Mouse (Mus musculus): ENCODE measurements around the gene Cox17. TPM values are rescaled to one million over a fixed set of nuclear protein-coding genes. Genes with fewer than 3 reads are reported as not detected.

Cox17 gene
- polyA plus RNA-seq, 1 experiment from 2014 or later, result 557 TPM

DNA sequence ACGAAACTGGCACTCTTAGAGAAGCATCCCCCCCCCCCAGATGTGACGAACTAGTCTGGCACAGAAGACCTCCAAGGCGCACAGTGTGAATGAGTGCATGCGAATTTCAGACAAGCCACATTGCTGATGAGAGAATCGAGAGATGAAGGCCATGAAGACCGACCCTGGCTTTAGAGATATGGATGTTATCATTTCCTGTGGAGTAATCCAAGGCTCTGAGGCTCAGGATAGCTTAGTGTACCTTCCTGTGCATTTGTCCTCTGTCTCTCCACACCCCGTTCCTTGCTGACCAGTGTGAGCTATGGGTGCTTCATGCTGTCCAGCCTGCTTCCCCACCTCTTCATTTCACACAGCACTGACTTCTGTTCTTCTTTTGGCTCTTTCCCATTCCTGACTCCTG lies 28.4 kb downstream of the Cox17 start:
- H3K9ac ChIP-seq (ENCODE audit: low read depth, low read length), result no peak overlapping the region
- no peak overlapping the region for H3K27ac ChIP-seq (ENCODE audit: low read depth, low read length)
- no peak for ATAC-seq
- no peak for TF ChIP-seq CTCF (IDR thresholded peaks at IDR 0.05; ENCODE audit: low read depth)
- no peak overlapping the region for H3K4me2 ChIP-seq (replicated peaks; ENCODE audit: low read depth)
- H3K27me3 ChIP-seq (replicated peaks; ENCODE audit: control insufficient read depth, insufficient read depth, low read length), result no peaks in the 10 kb centered on the region
- H3K4me3 ChIP-seq (ENCODE audit: low read depth, low read length), result no peak overlapping the region
- peaks cover 6% of the 10 kb centered on the region; the same call in 1 of the 2 replicates for H3K4me1 ChIP-seq (replicated peaks; ENCODE audit: control insufficient read depth, insufficient read depth, low read length)
- H3K9me3 ChIP-seq (ENCODE audit: control insufficient read depth), result no peaks in the 10 kb centered on the region
- H3K36me3 ChIP-seq (ENCODE audit: control insufficient read depth, insufficient read depth), result no peaks in the 10 kb centered on the region
- WGBS, result 80% methylated on average over 7 of the region's 7 CpGs

DNA sequence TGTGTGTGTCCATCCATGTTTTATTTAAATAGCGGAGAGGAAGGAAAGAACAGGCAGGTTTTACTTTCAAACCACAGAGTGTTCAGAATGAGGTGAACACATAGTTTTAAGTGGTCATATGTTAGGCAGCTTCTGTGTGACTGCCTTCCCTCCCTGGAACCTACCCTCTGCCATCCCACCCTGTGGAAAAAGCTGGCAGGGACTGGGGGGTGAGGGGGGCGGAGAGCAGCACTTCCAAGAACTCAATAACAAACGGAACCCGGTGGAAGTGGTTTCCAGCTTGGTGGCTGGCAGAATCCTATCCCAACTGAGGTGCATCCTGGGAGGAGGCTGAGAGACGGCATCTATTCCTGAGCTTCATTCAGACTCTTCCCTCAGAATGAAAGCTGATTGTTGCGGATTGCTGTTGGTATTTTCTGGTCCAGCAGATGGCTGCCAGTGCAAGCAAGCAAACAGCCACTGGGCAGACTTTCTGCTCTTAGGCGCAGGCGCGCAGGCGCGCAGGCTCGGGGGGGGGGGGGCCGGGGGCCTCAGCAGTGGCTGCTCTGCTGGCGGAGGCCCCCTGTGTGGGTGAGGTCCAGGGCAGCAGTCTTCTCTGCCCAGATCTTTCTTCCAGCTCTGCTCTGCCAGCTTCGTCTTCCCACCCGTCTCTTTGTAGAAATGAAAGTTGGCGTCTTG lies 29.5 kb downstream of the Cox17 start:
- Histone ChIP-seq H3K36me3 (ENCODE audit: control insufficient read depth, insufficient read depth) (no peaks in the 10 kb centered on the region), H3K27ac (ENCODE audit: low read depth, low read length) (no peak overlapping the region), H3K9ac (ENCODE audit: low read depth, low read length) (peak overlapping the region; percentile 23; the same call in 1 of the 2 replicates), H3K9me3 (ENCODE audit: control insufficient read depth) (no peaks in the 10 kb centered on the region), H3K27me3 (replicated peaks; ENCODE audit: control insufficient read depth, insufficient read depth, low read length) (no peaks in the 10 kb centered on the region), H3K4me3 (ENCODE audit: low read depth, low read length) (peak overlapping the region; percentile 24; the same call in 1 of the 2 replicates), H3K4me1 (replicated peaks; ENCODE audit: control insufficient read depth, insufficient read depth, low read length) (peaks cover 6% of the 10 kb centered on the region; the same call in 1 of the 2 replicates), H3K4me2 (replicated peaks; ENCODE audit: low read depth) (peak overlapping the region; percentile 60)
- peak; percentile 70 for TF ChIP-seq CTCF (IDR thresholded peaks at IDR 0.05; ENCODE audit: low read depth)
- WGBS, result 36% methylated on average over 11 of the region's 17 CpGs
- ATAC-seq, result peak; percentile 45; the same call in 1 of the 2 replicates

DNA sequence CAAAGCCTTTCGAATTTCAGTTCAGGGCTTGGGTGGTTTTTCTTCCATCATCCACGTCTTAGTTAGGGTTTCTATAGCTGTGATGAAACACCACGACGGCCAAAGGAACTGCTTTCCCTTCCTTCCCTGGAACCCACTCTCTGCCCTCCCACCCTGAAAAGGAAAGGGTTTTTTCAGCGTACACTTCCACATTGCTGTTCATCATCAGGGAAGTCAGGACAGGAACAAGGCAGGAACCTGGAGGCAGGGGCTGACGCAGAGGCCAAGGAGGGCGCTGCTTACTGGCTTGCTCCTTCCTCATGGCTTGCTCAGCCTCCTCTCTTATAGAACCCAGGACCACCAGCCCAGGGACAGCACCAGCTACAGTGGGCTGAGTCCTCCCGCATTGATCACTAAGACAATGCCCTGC lies 30.1 kb downstream of the Cox17 start:
- Histone ChIP-seq H3K36me3 (ENCODE audit: control insufficient read depth, insufficient read depth) (no peaks in the 10 kb centered on the region), H3K9ac (ENCODE audit: low read depth, low read length) (peak overlapping the region; percentile 23; the same call in 1 of the 2 replicates), H3K4me3 (ENCODE audit: low read depth, low read length) (peak overlapping the region; percentile 24; the same call in 1 of the 2 replicates), H3K27ac (ENCODE audit: low read depth, low read length) (no peak overlapping the region), H3K27me3 (replicated peaks; ENCODE audit: control insufficient read depth, insufficient read depth, low read length) (no peaks in the 10 kb centered on the region), H3K4me1 (replicated peaks; ENCODE audit: control insufficient read depth, insufficient read depth, low read length) (peaks cover 6% of the 10 kb centered on the region; the same call in 1 of the 2 replicates), H3K4me2 (replicated peaks; ENCODE audit: low read depth) (peak overlapping the region; percentile 60), H3K9me3 (ENCODE audit: control insufficient read depth) (no peaks in the 10 kb centered on the region)
- 0 out of 2 replicates have a peak, but pooled peaks have one; percentile 25 for ATAC-seq
- TF ChIP-seq CTCF (IDR thresholded peaks at IDR 0.05; ENCODE audit: low read depth), result no peak
- 48% methylated on average over 8 of the region's 8 CpGs for WGBS

GRCm38 (mm10) chr16:38377546-38377945 lies 30.8 kb downstream of the Cox17 start:
- no peak overlapping the region for H3K9ac ChIP-seq (ENCODE audit: low read depth, low read length)
- no peak overlapping the region for H3K4me2 ChIP-seq (replicated peaks; ENCODE audit: low read depth)
- peaks cover 6% of the 10 kb centered on the region; the same call in 1 of the 2 replicates for H3K4me1 ChIP-seq (replicated peaks; ENCODE audit: control insufficient read depth, insufficient read depth, low read length)
- TF ChIP-seq CTCF (IDR thresholded peaks at IDR 0.05; ENCODE audit: low read depth), result no peak
- no peak for ATAC-seq
- WGBS, result 83% methylated on average over 6 of the region's 6 CpGs
- H3K27me3 ChIP-seq (replicated peaks; ENCODE audit: control insufficient read depth, insufficient read depth, low read length), result no peaks in the 10 kb centered on the region
- no peak overlapping the region for H3K27ac ChIP-seq (ENCODE audit: low read depth, low read length)
- no peaks in the 10 kb centered on the region for H3K9me3 ChIP-seq (ENCODE audit: control insufficient read depth)
- no peak overlapping the region for H3K4me3 ChIP-seq (ENCODE audit: low read depth, low read length)
- H3K36me3 ChIP-seq (ENCODE audit: control insufficient read depth, insufficient read depth), result no peaks in the 10 kb centered on the region

DNA sequence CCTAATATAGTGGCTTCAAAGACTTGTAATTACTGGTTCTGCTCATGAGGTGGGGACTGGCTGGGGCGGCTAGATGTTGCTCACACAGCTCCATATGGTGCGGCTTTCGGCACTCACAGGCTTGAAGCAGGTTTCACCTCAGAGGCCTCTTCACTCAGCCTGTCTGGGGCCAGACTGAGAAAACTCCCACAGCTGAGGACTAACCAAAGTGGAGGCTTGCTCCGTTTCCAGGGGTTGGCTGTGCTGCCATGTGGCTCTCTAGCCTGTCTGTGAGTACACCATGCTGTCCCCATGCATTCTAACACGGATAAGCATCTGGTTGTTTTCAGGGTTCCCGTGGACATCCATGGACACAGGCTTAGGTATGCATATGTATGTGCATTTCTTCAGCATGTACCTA lies 31.8 kb downstream of the Cox17 start:
- Histone ChIP-seq H3K27me3 (replicated peaks; ENCODE audit: control insufficient read depth, insufficient read depth, low read length) (no peaks in the 10 kb centered on the region), H3K4me2 (replicated peaks; ENCODE audit: low read depth) (no peak overlapping the region), H3K36me3 (ENCODE audit: control insufficient read depth, insufficient read depth) (no peaks in the 10 kb centered on the region), H3K9me3 (ENCODE audit: control insufficient read depth) (no peaks in the 10 kb centered on the region), H3K4me1 (replicated peaks; ENCODE audit: control insufficient read depth, insufficient read depth, low read length) (peaks cover 6% of the 10 kb centered on the region; the same call in 1 of the 2 replicates), H3K27ac (ENCODE audit: low read depth, low read length) (no peak overlapping the region), H3K9ac (ENCODE audit: low read depth, low read length) (no peak overlapping the region), H3K4me3 (ENCODE audit: low read depth, low read length) (no peak overlapping the region)
- WGBS, result 82% methylated on average over 6 of the region's 6 CpGs
- no peak for TF ChIP-seq CTCF (IDR thresholded peaks at IDR 0.05; ENCODE audit: low read depth)
- ATAC-seq, result 0 out of 2 replicates have a peak, but pooled peaks have one; percentile 31

DNA sequence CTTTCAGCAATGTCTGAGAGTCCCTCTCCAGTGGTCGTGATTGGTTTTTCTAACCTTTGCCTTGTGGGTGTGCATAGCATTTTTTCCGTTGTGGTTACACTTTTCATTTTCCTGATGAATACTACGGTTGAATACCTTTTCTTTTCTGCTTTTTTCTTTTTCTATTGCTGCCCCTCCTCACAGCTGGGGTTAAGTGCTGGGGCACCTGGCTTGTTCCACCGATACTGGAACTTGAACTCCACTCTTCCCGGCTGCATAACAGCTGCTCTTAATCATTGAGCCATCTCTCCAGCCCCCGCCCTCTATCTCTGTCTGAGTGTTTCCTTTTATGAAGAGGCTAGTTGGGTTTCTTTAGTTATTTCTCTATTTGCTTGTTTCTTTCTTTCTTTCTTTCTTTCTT lies 32.3 kb downstream of the Cox17 start:
- H3K4me3 ChIP-seq (ENCODE audit: low read depth, low read length), result no peak overlapping the region
- H3K4me2 ChIP-seq (replicated peaks; ENCODE audit: low read depth), result no peak overlapping the region
- H3K4me1 ChIP-seq (replicated peaks; ENCODE audit: control insufficient read depth, insufficient read depth, low read length), result peaks cover 6% of the 10 kb centered on the region; the same call in 1 of the 2 replicates
- no peaks in the 10 kb centered on the region for H3K27me3 ChIP-seq (replicated peaks; ENCODE audit: control insufficient read depth, insufficient read depth, low read length)
- H3K9ac ChIP-seq (ENCODE audit: low read depth, low read length), result no peak overlapping the region
- ATAC-seq, result no peak
- H3K36me3 ChIP-seq (ENCODE audit: control insufficient read depth, insufficient read depth), result no peaks in the 10 kb centered on the region
- H3K9me3 ChIP-seq (ENCODE audit: control insufficient read depth), result no peaks in the 10 kb centered on the region
- TF ChIP-seq CTCF (IDR thresholded peaks at IDR 0.05; ENCODE audit: low read depth), result no peak
- H3K27ac ChIP-seq (ENCODE audit: low read depth, low read length), result no peak overlapping the region
- 17% methylated on average over 6 of the region's 6 CpGs for WGBS

Data from intestine, postnatal 0 days (tissue).